Mouse (Mus musculus) neural tube, embryonic 14.5 days (tissue): ENCODE measurements at regions not wholly inside any gene's neighbourhood (a gene's known extent, or its start where the extent isn't known, plus 50 kb on each side); places are given as distances from the start of the nearest gene placed in this dataset.

ENCODE experiments used
- ATAC-seq: fragments of 200-750 bp; cut with Nextera tagmentation; 2 replicates; pipeline ENCODE4 v1.8.0; 2017; ENCODE audit warnings: low read depth, mild to moderate bottlenecking, moderate TSS enrichment, moderate library complexity
- H3K27ac ChIP-seq: fragments of 300-500 bp; sonication (generic); 2 replicates; pipeline ENCODE4 v1.5.1; 2014; ENCODE audit warnings: low read depth, mild to moderate bottlenecking, control low read depth, low read length, moderate library complexity, mixed read lengths
- H3K27me3 ChIP-seq: fragments of 300-500 bp; sonication (generic); 2 replicates; pipeline ENCODE4 v1.6.1; 2014; ENCODE audit warnings: low read length; ENCODE audit not compliant: control insufficient read depth, insufficient read depth
- H3K36me3 ChIP-seq: fragments of 300-500 bp; sonication (generic); 2 replicates; pipeline ENCODE4 v1.6.1; 2014; ENCODE audit warnings: low read length, mixed read lengths; ENCODE audit not compliant: control insufficient read depth, insufficient read depth
- H3K4me1 ChIP-seq: fragments of 300-500 bp; sonication (generic); 2 replicates; pipeline ENCODE4 v1.6.1; 2014; ENCODE audit warnings: low read length; ENCODE audit not compliant: control insufficient read depth, insufficient read depth
- H3K4me2 ChIP-seq: fragments of 300-500 bp; sonication (generic); 2 replicates; pipeline ENCODE4 v1.6.1; 2014; ENCODE audit warnings: mild to moderate bottlenecking, low read depth, low read length, control low read depth
- H3K4me3 ChIP-seq: fragments of 300-500 bp; sonication (generic); 2 replicates; pipeline ENCODE4 v1.5.1; 2014; ENCODE audit warnings: low read depth, low read length, control low read depth, mixed read lengths
- H3K9ac ChIP-seq: fragments of 300-500 bp; sonication (generic); replicated peaks from 2 replicates; pipeline ENCODE4 v1.6.1; 2014; ENCODE audit warnings: low read depth, mild to moderate bottlenecking, control low read depth, low read length, mixed read lengths
- H3K9me3 ChIP-seq: fragments of 300-500 bp; sonication (generic); 2 replicates; pipeline ENCODE4 v1.6.1; 2016; ENCODE audit warnings: low read length; ENCODE audit not compliant: control insufficient read depth
- WGBS: fragments of 180-500 bp; shearing (Covaris S2); extraction: QIAGEN DNeasy Blood & Tissue Kit; methylation state at CpG from one replicate; pipeline ENCODE4 v1.1.7; 2014; 5-methylcytosine and 5-hydroxymethylcytosine counted together

- no peak overlapping the region for H3K4me3 ChIP-seq
- H3K27me3 ChIP-seq, result no peaks in the 10 kb centered on the region
- H3K9me3 ChIP-seq, result no peaks in the 10 kb centered on the region
- no peak overlapping the region for H3K27ac ChIP-seq
- ATAC-seq, result peak; percentile 71; the same call in 1 of the 2 replicates
- no peak overlapping the region for H3K9ac ChIP-seq
- WGBS, result 90% methylated on average over 2 of the region's 2 CpGs
- H3K4me2 ChIP-seq, result no peak overlapping the region
- no peaks in the 10 kb centered on the region for H3K4me1 ChIP-seq
- no peaks in the 10 kb centered on the region for H3K36me3 ChIP-seq
Observed at GRCm38 (mm10) chr3:60292142-60292541, 180.5 kb upstream of the Mbnl1 start.

GRCm38 (mm10) chr3:60292940-60293339 lies 179.7 kb upstream of the Mbnl1 start:
- Histone ChIP-seq H3K36me3 (no peaks in the 10 kb centered on the region), H3K4me1 (no peaks in the 10 kb centered on the region), H3K27me3 (no peaks in the 10 kb centered on the region), H3K27ac (no peak overlapping the region), H3K4me3 (no peak overlapping the region), H3K9ac (no peak overlapping the region), H3K9me3 (no peaks in the 10 kb centered on the region), H3K4me2 (no peak overlapping the region)
- no peak for ATAC-seq
- 78% methylated on average over 2 of the region's 2 CpGs for WGBS

- no peaks in the 10 kb centered on the region for H3K27me3 ChIP-seq
- H3K4me3 ChIP-seq, result no peak overlapping the region
- ATAC-seq, result peak; percentile 85
- no peaks in the 10 kb centered on the region for H3K36me3 ChIP-seq
- no peaks in the 10 kb centered on the region for H3K4me1 ChIP-seq
- no peaks in the 10 kb centered on the region for H3K9me3 ChIP-seq
- no peak overlapping the region for H3K27ac ChIP-seq
- no peak overlapping the region for H3K4me2 ChIP-seq
- H3K9ac ChIP-seq, result no peak overlapping the region
- WGBS, result 66% methylated on average over 3 of the region's 3 CpGs
Observed at GRCm38 (mm10) chr3:60305399-60305798, 167.2 kb upstream of the Mbnl1 start.

GRCm38 (mm10) chr3:60310402-60310801 lies 162.2 kb upstream of the Mbnl1 start:
- Histone ChIP-seq H3K4me3 (no peak overlapping the region), H3K36me3 (no peaks in the 10 kb centered on the region), H3K27me3 (no peaks in the 10 kb centered on the region), H3K4me1 (no peaks in the 10 kb centered on the region), H3K9me3 (no peaks in the 10 kb centered on the region), H3K4me2 (no peak overlapping the region), H3K27ac (no peak overlapping the region), H3K9ac (no peak overlapping the region)
- ATAC-seq, result no peak
- 92% methylated on average over 3 of the region's 3 CpGs for WGBS

- Histone ChIP-seq H3K27ac (no peak overlapping the region), H3K4me3 (no peak overlapping the region), H3K27me3 (no peaks in the 10 kb centered on the region), H3K36me3 (no peaks in the 10 kb centered on the region), H3K4me2 (no peak overlapping the region), H3K9ac (no peak overlapping the region), H3K4me1 (no peaks in the 10 kb centered on the region), H3K9me3 (no peaks in the 10 kb centered on the region)
- no peak for ATAC-seq
- 80% methylated on average over 3 of the region's 3 CpGs for WGBS
Observed at GRCm38 (mm10) chr3:60311178-60311577, 161.5 kb upstream of the Mbnl1 start.

GRCm38 (mm10) chr3:60320213-60320936 lies 152.3 kb upstream of the Mbnl1 start:
- H3K27ac ChIP-seq, result no peak overlapping the region
- no peak overlapping the region for H3K4me3 ChIP-seq
- no peaks in the 10 kb centered on the region for H3K36me3 ChIP-seq
- H3K27me3 ChIP-seq, result no peaks in the 10 kb centered on the region
- ATAC-seq, result no peak
- no peaks in the 10 kb centered on the region for H3K9me3 ChIP-seq
- H3K4me1 ChIP-seq, result no peaks in the 10 kb centered on the region
- H3K9ac ChIP-seq, result no peak overlapping the region
- 42% methylated on average over 1 of the region's 1 CpGs for WGBS
- no peak overlapping the region for H3K4me2 ChIP-seq

GRCm38 (mm10) chr3:60323514-60323913 lies 149.1 kb upstream of the Mbnl1 start:
- Histone ChIP-seq H3K9me3 (no peaks in the 10 kb centered on the region), H3K4me2 (no peak overlapping the region), H3K9ac (no peak overlapping the region), H3K27ac (no peak overlapping the region), H3K4me1 (no peaks in the 10 kb centered on the region), H3K27me3 (no peaks in the 10 kb centered on the region), H3K4me3 (no peak overlapping the region), H3K36me3 (no peaks in the 10 kb centered on the region)
- no peak for ATAC-seq

GRCm38 (mm10) chr3:60324416-60324815 lies 148.2 kb upstream of the Mbnl1 start:
- H3K36me3 ChIP-seq, result no peaks in the 10 kb centered on the region
- H3K27me3 ChIP-seq, result no peaks in the 10 kb centered on the region
- H3K27ac ChIP-seq, result no peak overlapping the region
- no peaks in the 10 kb centered on the region for H3K4me1 ChIP-seq
- no peak overlapping the region for H3K9ac ChIP-seq
- H3K4me2 ChIP-seq, result no peak overlapping the region
- no peak overlapping the region for H3K4me3 ChIP-seq
- no peaks in the 10 kb centered on the region for H3K9me3 ChIP-seq
- no peak for ATAC-seq

GRCm38 (mm10) chr3:60324969-60325368 lies 147.7 kb upstream of the Mbnl1 start:
- Histone ChIP-seq H3K9ac (no peak overlapping the region), H3K9me3 (no peaks in the 10 kb centered on the region), H3K4me2 (no peak overlapping the region), H3K27me3 (no peaks in the 10 kb centered on the region), H3K27ac (no peak overlapping the region), H3K36me3 (no peaks in the 10 kb centered on the region), H3K4me3 (no peak overlapping the region), H3K4me1 (no peaks in the 10 kb centered on the region)
- ATAC-seq, result no peak
